Mouse (Mus musculus): ENCODE data around the gene Cst13.

The Cst13 gene

GRCm38 (mm10) chr2:148875335-148875811 is 55.5 kb downstream of the Cst13 start, which contains the start of gene Cst3:
Gene Cst3, minus strand, starts transcription at chr2:148875692.
- peak; percentile 95 for DNase-seq

- DNase-seq, result peak; percentile 49
Measured at GRCm38 (mm10) chr2:148877016-148877770, 57.3 kb downstream of the Cst13 start.

GRCm38 (mm10) chr2:148878641-148879130 is 58.8 kb downstream of the Cst13 start:
- DNase-seq, result peak; percentile 18

DNA sequence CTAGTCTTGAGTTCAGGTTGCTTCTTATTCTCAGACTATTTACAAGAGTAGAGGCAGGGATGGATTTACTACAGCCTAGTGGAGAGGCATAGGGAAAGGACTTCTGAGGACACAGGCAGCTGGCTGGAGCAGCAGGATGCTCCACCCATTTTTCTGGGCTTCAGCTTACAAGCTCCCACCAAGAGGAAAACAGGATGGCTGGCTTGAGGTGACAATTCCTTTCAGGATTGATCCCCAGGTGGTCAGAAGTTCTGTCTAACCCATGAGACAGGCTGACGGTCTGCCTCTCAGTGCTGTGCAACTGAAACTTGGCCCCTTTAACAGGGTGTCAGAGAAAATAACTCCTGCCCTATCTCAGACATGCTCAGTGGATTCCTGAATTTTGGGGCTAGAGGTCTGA is 59.3 kb downstream of the Cst13 start:
- DNase-seq, result peak; percentile 57

Measured in kidney, adult 11 months (tissue).